ENCODE assay signal across 11 mouse cellular contexts in genomic region chr6:18601926-18602325, GRCm38 (mm10).
DNase-seq lines count a peak whose midpoint lies in the region; ATAC-seq and TF ChIP-seq lines count a peak whose summit lies in the region.
"Had no signal": no experiment of that assay in that cellular context is flagged by ENCODE, and none has a peak within 500 bp of the region (broad histone marks: within the 10 kb centered on the region; RNA-seq: fewer than 3 reads in every experiment).

No protein-coding gene starts in this region.

- H3K27ac ChIP-seq in heart, embryonic 11.5 days (ENCODE audit: low read depth, low read length): no peak overlapping the region
- no peak overlapping the region for H3K27ac ChIP-seq in limb, embryonic 14.5 days (replicated peaks; ENCODE audit: low read depth, low read length)
- H3K27ac ChIP-seq in stomach, embryonic 15.5 days: no peak overlapping the region
- H3K27ac ChIP-seq: midbrain, embryonic 15.5 days had no signal

- peak; percentile 83 for ATAC-seq in heart, embryonic 11.5 days (replicated peaks; ENCODE audit: insufficient number of reproducible peaks, low FRiP score, low TSS enrichment)
- no peak for ATAC-seq in limb, embryonic 14.5 days (ENCODE audit: low FRiP score, low read depth)
- ATAC-seq in stomach, embryonic 15.5 days (ENCODE audit: insufficient read depth, low FRiP score, low read depth): peak; percentile 85
- ATAC-seq: midbrain, embryonic 15.5 days had no signal

- H3K36me3 ChIP-seq in heart, embryonic 11.5 days (ENCODE audit: control insufficient read depth, insufficient read depth, low read length): no peaks in the 10 kb centered on the region
- H3K36me3 ChIP-seq in limb, embryonic 14.5 days (ENCODE audit: control insufficient read depth, insufficient read depth, low read length): no peaks in the 10 kb centered on the region
- no peaks in the 10 kb centered on the region for H3K36me3 ChIP-seq in stomach, embryonic 15.5 days
- H3K36me3 ChIP-seq: midbrain, embryonic 15.5 days had no signal

- 28% methylated on average over 7 of the region's 7 CpGs for WGBS in heart, embryonic 11.5 days (ENCODE audit: insufficient replicate concordance)
- 32% methylated on average over 7 of the region's 7 CpGs for WGBS in limb, embryonic 14.5 days
- WGBS in stomach, embryonic 15.5 days: 21% methylated on average over 7 of the region's 7 CpGs

- H3K27me3 ChIP-seq in heart, embryonic 11.5 days (ENCODE audit: control insufficient read depth, insufficient read depth, low read length): no peaks in the 10 kb centered on the region
- H3K27me3 ChIP-seq in limb, embryonic 14.5 days (ENCODE audit: control insufficient read depth, insufficient read depth, low read length): no peaks in the 10 kb centered on the region
- H3K27me3 ChIP-seq in stomach, embryonic 15.5 days (replicated peaks): no peaks in the 10 kb centered on the region
- H3K27me3 ChIP-seq: midbrain, embryonic 15.5 days had no signal

- DNase-seq in heart, postnatal 36 days: no peak
- DNase-seq in kidney, postnatal 10 days: peak; percentile 41
- DNase-seq in kidney, adult 9 months: no peak
- peak; percentile 65 for DNase-seq in limb, embryonic 14.5 days (ENCODE audit: low spot score)
- no peak for DNase-seq in right cerebral cortex, postnatal 4 days
- DNase-seq in gastrocnemius, adult 18-20 months (ENCODE audit: low spot score): no peak
- DNase-seq: adrenal gland, postnatal 14 days; cerebellum, adult 18-20 months had no signal

- TF ChIP-seq POLR2A in limb, embryonic 14.5 days (IDR thresholded peaks at IDR 0.05; ENCODE audit: borderline replicate concordance, extremely low read depth, insufficient read depth, insufficient read length): no peak

- peak overlapping the region; percentile 31; the same call in 1 of the 2 replicates for H3K4me2 ChIP-seq in heart, embryonic 11.5 days
- H3K4me2 ChIP-seq in limb, embryonic 14.5 days (replicated peaks; ENCODE audit: low read depth, low read length, severe bottlenecking): no peak overlapping the region
- no peak overlapping the region for H3K4me2 ChIP-seq in stomach, embryonic 15.5 days
- H3K4me2 ChIP-seq: midbrain, embryonic 15.5 days had no signal

- H3K4me1 ChIP-seq in heart, embryonic 11.5 days (ENCODE audit: control insufficient read depth, insufficient read depth, low read length): peaks cover 7% of the 10 kb centered on the region
- H3K4me1 ChIP-seq in limb, embryonic 14.5 days (ENCODE audit: control insufficient read depth, insufficient read depth, low read length): peaks cover 8% of the 10 kb centered on the region
- H3K4me1 ChIP-seq in stomach, embryonic 15.5 days: 0 out of 2 replicates have a peak, but pooled peaks cover 3% of the 10 kb centered on the region
- H3K4me1 ChIP-seq: midbrain, embryonic 15.5 days had no signal

- intact Hi-C loops in heart, postnatal 36 days (cut with DNase I): no loop called here

- H3K9me3 ChIP-seq in heart, embryonic 11.5 days (replicated peaks; ENCODE audit: control insufficient read depth, low read length): no peaks in the 10 kb centered on the region
- H3K9me3 ChIP-seq in limb, embryonic 14.5 days (ENCODE audit: control insufficient read depth, low read length): no peaks in the 10 kb centered on the region; the same call in 1 of the 2 replicates
- H3K9me3 ChIP-seq in stomach, embryonic 15.5 days: no peaks in the 10 kb centered on the region
- H3K9me3 ChIP-seq: midbrain, embryonic 15.5 days had no signal

- H3K9ac ChIP-seq in heart, embryonic 11.5 days (ENCODE audit: low read depth, low read length): no peak overlapping the region
- no peak overlapping the region for H3K9ac ChIP-seq in limb, embryonic 14.5 days (ENCODE audit: low read depth, low read length, severe bottlenecking)
- H3K9ac ChIP-seq in stomach, embryonic 15.5 days: no peak overlapping the region
- H3K9ac ChIP-seq: midbrain, embryonic 15.5 days had no signal

- no peak overlapping the region for H3K4me3 ChIP-seq in heart, embryonic 11.5 days (ENCODE audit: low read depth, low read length)
- H3K4me3 ChIP-seq in limb, embryonic 14.5 days (replicated peaks; ENCODE audit: low read length): no peak overlapping the region
- H3K4me3 ChIP-seq in stomach, embryonic 15.5 days (replicated peaks): no peak overlapping the region
- H3K4me3 ChIP-seq: midbrain, embryonic 15.5 days had no signal

Comparison
In these comparisons a context has a peak if more than half of its experiments do, and no peak if none do; other contexts are left out.
1. DNase-seq: peak in kidney, postnatal 10 days (single experiment) and limb, embryonic 14.5 days (single experiment); none in heart, postnatal 36 days (0 of 2), kidney, adult 9 months (single experiment), right cerebral cortex, postnatal 4 days (single experiment) and gastrocnemius, adult 18-20 months (single experiment).